Mouse (Mus musculus) colon, adult 2 months (tissue): ENCODE data around the gene Mfsd4b1. TPM values are rescaled to one million over a fixed set of nuclear protein-coding genes. Genes with fewer than 3 reads are reported as not detected.

Source experiments
- polyA plus RNA-seq: library from polyadenylated mRNA; depleted of rRNA; stranded (reverse); fragments of >200 nt; gene quantifications from 2 replicates; pipeline ENCODE4 v1.2.3, GENCODE M21; 2012; rRNA removed

The Mfsd4b1 gene
- polyA plus RNA-seq, result 0.07 and 0.21 TPM in 2 replicates

GRCm38 (mm10) chr10:40024554-40025428, at the start of gene Mfsd4b1:
TSS of gene Mfsd4b1 (minus strand) at chr10:40025268.

GRCm38 (mm10) chr10:39986466-39986865, 38.6 kb downstream of the Mfsd4b1 start, which contains the start of gene Mfsd4b5:
TSS of gene Mfsd4b5 (minus strand) at chr10:39986646.

GRCm38 (mm10) chr10:39959761-39960440, 65.2 kb downstream of the Mfsd4b1 start, which contains the start of gene Mfsd4b3:
TSS of gene Mfsd4b3 (minus strand) at chr10:39960153.

Other genes with a start within 250 kb of the Mfsd4b1 start
- gene Mfsd4b4, start 126.0 kb downstream of the Mfsd4b1 start, polyA plus RNA-seq, result 0.75 and 0.97 TPM in 2 replicates
- gene Mfsd4b2, start 98.3 kb downstream of the Mfsd4b1 start, polyA plus RNA-seq, result 0.07 and 0.12 TPM in 2 replicates
- 1.1 and 1.9 TPM in 2 replicates for gene Mfsd4b3, start 65.1 kb downstream of the Mfsd4b1 start, polyA plus RNA-seq
- 0.32 and 0.36 TPM in 2 replicates for gene Mfsd4b5, start 38.6 kb downstream of the Mfsd4b1 start, polyA plus RNA-seq
- 4.4 and 6.4 TPM in 2 replicates for gene Slc16a10, start 117.0 kb upstream of the Mfsd4b1 start, polyA plus RNA-seq
- 0.65 and 1.5 TPM in 2 replicates for gene Rpf2, start 221.8 kb upstream of the Mfsd4b1 start, polyA plus RNA-seq
- 3.1 and 3.3 TPM in 2 replicates for gene Gtf3c6, start 232.8 kb upstream of the Mfsd4b1 start, polyA plus RNA-seq